Mouse (Mus musculus): ENCODE data around the gene Hnrnpf.

- TF ChIP-seq CTCF (IDR thresholded peaks at IDR 0.05; ENCODE audit: low read depth, low read length) (no peak), POLR2A (IDR thresholded peaks at IDR 0.05; ENCODE audit: insufficient read depth, low read length) (no peak)
Measured at GRCm38 (mm10) chr6:117862465-117862864, 37.7 kb upstream of the Hnrnpf start.
